Mouse (Mus musculus): ENCODE measurements around the gene Mxd3. TPM values are rescaled to one million over a fixed set of nuclear protein-coding genes. Genes with fewer than 3 reads are reported as not detected.

Gene Mxd3
- not detected for polyA plus RNA-seq (2017; shearing (Covaris generic))

DNA sequence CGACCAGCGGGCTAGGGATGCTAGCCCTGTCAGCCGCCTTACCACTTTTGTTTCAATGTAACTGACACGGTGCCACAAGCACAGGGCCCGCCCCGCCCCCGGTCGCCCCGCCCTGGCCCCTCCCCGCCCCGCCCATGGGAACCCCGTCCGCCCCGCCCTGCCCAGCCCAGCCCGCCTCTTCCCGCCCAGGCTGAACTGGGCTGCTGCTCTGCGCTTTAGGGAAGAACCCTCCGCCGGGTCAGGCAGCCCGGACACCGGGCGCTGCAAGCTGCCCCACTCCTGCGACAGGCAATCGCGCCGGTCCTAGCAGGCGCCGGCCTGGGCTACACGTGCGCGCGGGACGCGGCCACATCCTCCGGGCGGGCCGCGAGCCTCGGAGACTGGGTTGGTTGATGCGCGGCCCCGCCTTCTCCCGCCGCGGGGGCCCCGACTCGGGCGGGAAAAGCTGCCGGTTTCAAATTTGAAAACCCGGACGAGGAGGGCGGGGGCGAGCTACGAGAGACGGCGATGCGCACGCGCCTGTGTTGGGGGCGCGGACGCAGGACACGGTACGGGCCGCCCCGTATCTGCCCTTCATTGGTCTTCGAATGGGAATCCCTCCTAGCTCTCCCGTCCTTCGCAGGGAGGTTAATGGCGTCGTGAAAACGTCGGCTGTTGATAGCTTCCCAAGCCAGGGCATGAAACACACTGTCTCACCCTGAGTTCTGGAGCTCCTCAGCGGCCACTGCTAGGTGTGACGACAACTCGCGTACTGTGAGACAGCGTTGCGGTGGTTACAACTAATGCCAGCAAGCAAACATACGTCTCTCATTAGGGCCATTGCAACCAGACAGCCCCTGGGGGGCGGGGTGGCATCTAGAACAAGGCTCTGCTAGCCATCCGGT, at the start of gene Mxd3:
Gene Mxd3, minus strand, starts transcription at position 141 of the 884 bp plus-strand sequence.

DNA sequence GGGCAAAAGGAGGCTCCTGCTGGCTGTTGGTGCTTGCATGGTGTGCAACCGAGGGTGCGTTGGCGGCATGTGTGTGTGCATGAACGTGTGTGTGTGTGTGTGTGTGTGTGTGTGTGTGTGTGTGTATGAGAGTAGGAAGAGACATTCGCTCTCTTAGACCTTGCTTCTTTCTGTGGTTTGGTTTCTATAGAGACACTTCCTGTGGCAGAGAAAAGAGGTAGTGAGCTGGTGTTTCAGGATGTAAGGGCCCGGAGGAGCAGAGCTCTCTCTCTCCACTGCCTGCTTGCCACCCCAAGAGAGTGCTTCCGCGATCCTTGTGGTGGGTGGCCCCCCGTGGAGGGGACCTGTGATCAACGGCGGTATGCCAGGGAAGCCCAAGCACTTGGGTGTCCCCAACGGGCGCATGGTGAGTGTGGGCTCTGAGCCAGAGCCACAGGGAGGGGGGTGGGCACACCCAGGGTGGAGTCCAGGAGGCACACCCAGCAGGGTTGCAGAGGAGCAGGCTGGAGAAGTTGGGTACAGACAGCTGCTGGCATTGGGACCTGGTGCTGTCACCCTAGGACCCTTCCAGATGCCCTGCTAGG, 40.0 kb upstream of the Mxd3 start, which contains the start of gene Rgs14:
Gene Rgs14, plus strand, starts transcription at position 202 of the 584 bp plus-strand sequence.

DNA sequence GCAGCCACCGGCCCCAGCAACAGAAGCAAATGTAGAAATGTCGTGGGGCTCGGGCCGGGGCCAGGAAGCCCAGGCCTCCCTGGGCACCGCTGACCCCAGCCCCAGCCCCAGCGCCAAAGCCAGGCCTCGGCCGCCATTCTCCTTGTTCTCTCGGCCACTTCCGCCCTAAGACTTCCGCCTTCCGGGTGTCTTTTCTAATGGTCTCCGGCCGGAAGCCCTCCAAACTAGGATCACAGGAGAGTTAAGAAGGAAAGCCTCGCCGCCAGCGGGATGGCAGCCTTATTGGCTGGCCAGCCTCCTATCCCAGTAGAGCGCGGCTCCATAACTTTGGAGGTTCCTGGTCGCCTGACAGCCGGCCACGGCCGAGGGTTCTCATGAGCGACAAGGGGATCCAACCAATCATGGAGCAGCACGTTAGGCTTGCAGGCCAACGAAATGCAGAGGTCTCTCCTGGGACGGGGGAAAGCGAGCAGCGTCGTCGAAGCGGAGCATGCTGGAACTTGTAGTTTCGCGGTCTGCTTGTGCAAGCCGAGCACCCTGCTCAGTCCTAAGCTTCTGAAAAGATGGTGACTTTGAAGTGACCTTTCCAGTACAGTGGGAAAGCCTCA, 32.9 kb upstream of the Mxd3 start, which contains the start of gene Lman2:
Gene Lman2, minus strand, starts transcription at position 331 of the 608 bp plus-strand sequence.

DNA sequence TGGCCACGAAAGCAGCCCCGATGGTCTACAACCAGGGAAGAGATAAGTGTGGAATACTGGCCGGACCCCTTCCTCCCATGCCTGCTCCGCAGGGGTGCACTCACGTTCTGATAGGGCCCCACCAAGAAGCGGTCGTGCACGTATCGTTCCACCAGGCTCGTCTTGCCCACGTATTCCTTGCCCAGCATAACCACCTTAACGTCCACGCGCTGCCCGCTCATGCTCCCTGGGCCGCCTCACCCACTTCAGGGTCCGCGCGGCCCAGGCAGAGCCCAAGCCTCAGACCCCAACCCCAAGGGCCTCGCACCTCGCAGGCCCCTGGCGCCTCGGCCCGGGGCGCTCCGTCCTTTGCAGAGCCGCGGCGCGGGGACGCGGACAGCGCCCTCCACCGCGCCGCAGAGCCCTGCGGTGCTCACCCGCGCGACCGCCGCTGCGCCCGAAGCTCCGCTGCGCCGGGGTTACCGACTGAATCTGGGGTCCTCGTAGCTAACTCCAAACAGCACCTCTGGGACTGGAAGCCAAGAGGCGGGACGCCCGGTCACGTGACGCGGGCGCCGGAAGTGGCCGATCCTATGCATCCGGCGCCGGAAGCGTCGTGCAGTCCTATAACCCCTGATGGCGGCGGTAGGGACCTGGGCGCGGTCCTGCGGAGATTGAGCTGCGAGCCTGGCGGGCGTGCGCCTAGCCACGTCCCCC, 8.0 kb downstream of the Mxd3 start, which contains the start of gene Rab24:
Gene Rab24, minus strand, starts transcription at position 513 of the 696 bp plus-strand sequence.

DNA sequence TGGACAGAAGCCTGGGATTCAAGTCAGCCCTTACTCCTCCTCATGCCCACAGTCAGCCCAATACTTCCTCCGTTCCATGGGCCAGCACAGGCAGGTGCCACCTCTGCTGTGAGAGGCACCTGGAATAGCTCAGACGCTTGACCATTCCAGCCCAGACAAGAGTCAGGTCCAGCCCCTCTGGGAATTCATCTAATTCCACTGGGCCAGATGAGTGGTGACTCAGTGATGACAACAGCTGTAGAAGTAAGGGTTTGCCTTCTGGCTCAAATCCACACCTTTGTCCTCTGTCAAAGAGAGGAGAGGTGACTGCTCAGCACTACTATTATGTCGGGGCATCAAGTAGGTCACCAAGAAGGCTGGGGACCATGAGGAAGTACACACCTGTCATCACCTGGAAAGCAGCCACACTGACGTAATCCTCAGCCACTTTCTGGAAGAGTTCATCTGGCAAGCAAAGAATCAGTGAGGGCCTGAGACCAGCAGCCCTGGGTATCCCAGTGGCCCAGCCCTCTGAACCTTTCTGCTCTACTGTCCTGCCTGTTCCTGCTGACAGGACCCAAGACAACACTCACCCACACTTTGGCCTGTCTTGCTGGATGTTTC, 9.6 kb downstream of the Mxd3 start, which contains the start of gene Prelid1:
Gene Prelid1, plus strand, starts transcription at position 570 of the 603 bp plus-strand sequence.

Other genes starting within 250 kb of the Mxd3 start
- 76.8 TPM for gene Uimc1, start 229.5 kb downstream of the Mxd3 start, polyA plus RNA-seq (2017; shearing (Covaris generic))
- gene Zfp346, start 224.5 kb downstream of the Mxd3 start, polyA plus RNA-seq (2017; shearing (Covaris generic)): 16.9 TPM
- gene Gm17617, start 196.3 kb downstream of the Mxd3 start, polyA plus RNA-seq (2017; shearing (Covaris generic)): not detected
- gene Fgfr4, start 177.2 kb downstream of the Mxd3 start, polyA plus RNA-seq (2017; shearing (Covaris generic)): not detected
- 54.5 TPM for gene Nsd1, start 120.0 kb downstream of the Mxd3 start, polyA plus RNA-seq (2017; shearing (Covaris generic))
- 261 TPM for gene Prelid1, start 9.3 kb downstream of the Mxd3 start, polyA plus RNA-seq (2017; shearing (Covaris generic))
- 90.2 TPM for gene Rab24, start 7.9 kb downstream of the Mxd3 start, polyA plus RNA-seq (2017; shearing (Covaris generic))
- 148 TPM for gene Lman2, start 33.0 kb upstream of the Mxd3 start, polyA plus RNA-seq (2017; shearing (Covaris generic))
- 66.5 TPM for gene Rgs14, start 39.9 kb upstream of the Mxd3 start, polyA plus RNA-seq (2017; shearing (Covaris generic))
- 0.28 TPM for gene Slc34a1, start 68.4 kb upstream of the Mxd3 start, polyA plus RNA-seq (2017; shearing (Covaris generic))
- 0.82 TPM for gene Pfn3, start 85.4 kb upstream of the Mxd3 start, polyA plus RNA-seq (2017; shearing (Covaris generic))
- not detected for gene F12, start 97.0 kb upstream of the Mxd3 start, polyA plus RNA-seq (2017; shearing (Covaris generic))
- gene Grk6, start 115.2 kb upstream of the Mxd3 start, polyA plus RNA-seq (2017; shearing (Covaris generic)): 345 TPM
- gene Prr7, start 134.4 kb upstream of the Mxd3 start, polyA plus RNA-seq (2017; shearing (Covaris generic)): 8.0 TPM
- not detected for gene Dbn1, start 158.3 kb upstream of the Mxd3 start, polyA plus RNA-seq (2017; shearing (Covaris generic))
- 8.9 TPM for gene Pdlim7, start 183.9 kb upstream of the Mxd3 start, polyA plus RNA-seq (2017; shearing (Covaris generic))
- not detected for gene Dok3, start 199.5 kb upstream of the Mxd3 start, polyA plus RNA-seq (2017; shearing (Covaris generic))
- 68.7 TPM for gene Ddx41, start 206.8 kb upstream of the Mxd3 start, polyA plus RNA-seq (2017; shearing (Covaris generic))
- gene Fam193b, start 241.3 kb upstream of the Mxd3 start, polyA plus RNA-seq (2017; shearing (Covaris generic)): 51.6 TPM
- gene Tmed9, start 243.9 kb upstream of the Mxd3 start, polyA plus RNA-seq (2017; shearing (Covaris generic)): 224 TPM

Data from effector memory CD4-positive, alpha-beta T cell, adult 7 months (primary cell).